Mouse (Mus musculus) cortical plate, adult 2 months (tissue): ENCODE measurements at regions not wholly inside any gene's neighbourhood (a gene's known extent, or its start where the extent isn't known, plus 50 kb on each side); places are given as distances from the start of the nearest gene placed in this dataset.

Source experiments
- CTCF ChIP-seq: fragments of 200-500 bp; IDR thresholded peaks from 2 replicates; pipeline ENCODE4 v1.5.1; 2011; ENCODE audit warnings: mild to moderate bottlenecking, control low read depth, low read length; ENCODE audit not compliant: insufficient read depth; ENCODE audit errors: extremely low read depth
- POLR2A ChIP-seq: fragments of 200-500 bp; IDR thresholded peaks from 2 replicates; pipeline ENCODE4 v1.6.1; 2011; ENCODE audit warnings: mild to moderate bottlenecking, low read length, control low read depth; ENCODE audit not compliant: insufficient read depth; ENCODE audit errors: extremely low read depth

GRCm38 (mm10) chr14:25228321-25229047, 230.5 kb upstream of the Zmiz1 start:
- TF ChIP-seq CTCF, result no peak
- TF ChIP-seq POLR2A, result no peak
